Mouse (Mus musculus) thymus, postnatal 25 days (tissue): Measurements from ENCODE around the gene Cog1.

Experiments used
- DNase-seq: peaks from one replicate; pipeline ENCODE4 v3.0.0; 2022

Cog1 gene

GRCm38 (mm10) chr11:113667704-113668103, 18.7 kb downstream of the Cog1 start:
- no peak for DNase-seq

- DNase-seq, result no peak
Measured at GRCm38 (mm10) chr11:113668857-113669256, 19.9 kb downstream of the Cog1 start.

- DNase-seq, result no peak
Measured at GRCm38 (mm10) chr11:113669711-113670110, 20.7 kb downstream of the Cog1 start.

GRCm38 (mm10) chr11:113673614-113674013, 24.6 kb downstream of the Cog1 start:
- no peak for DNase-seq

GRCm38 (mm10) chr11:113674595-113674994, 25.6 kb downstream of the Cog1 start:
- DNase-seq, result no peak

GRCm38 (mm10) chr11:113676847-113677246, 27.9 kb downstream of the Cog1 start:
- DNase-seq, result no peak

DNA sequence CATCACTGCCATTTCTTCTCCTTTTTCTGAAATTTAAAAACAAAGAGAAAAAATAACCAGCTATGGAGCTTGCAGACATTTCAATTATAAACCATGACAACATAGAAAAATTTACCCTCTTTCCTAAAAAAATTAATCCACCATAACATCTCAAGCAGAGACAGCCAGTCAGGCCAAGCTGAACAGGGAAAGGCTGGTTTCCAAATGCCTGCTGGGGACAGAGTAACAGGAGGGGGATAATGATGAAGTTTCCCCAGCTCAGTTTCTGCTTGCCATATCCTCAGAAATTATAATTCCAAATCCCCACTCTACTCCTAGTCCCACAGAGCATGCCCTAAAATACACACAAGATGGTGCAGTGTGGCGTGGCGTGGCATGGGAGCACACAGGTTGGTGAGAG, 28.4 kb downstream of the Cog1 start:
- DNase-seq, result no peak

- DNase-seq, result no peak
Measured at GRCm38 (mm10) chr11:113678373-113678772, 29.4 kb downstream of the Cog1 start.

GRCm38 (mm10) chr11:113680954-113681353, 32.0 kb downstream of the Cog1 start:
- no peak for DNase-seq

- DNase-seq, result no peak
Measured at GRCm38 (mm10) chr11:113681979-113682378, 33.0 kb downstream of the Cog1 start.

DNA sequence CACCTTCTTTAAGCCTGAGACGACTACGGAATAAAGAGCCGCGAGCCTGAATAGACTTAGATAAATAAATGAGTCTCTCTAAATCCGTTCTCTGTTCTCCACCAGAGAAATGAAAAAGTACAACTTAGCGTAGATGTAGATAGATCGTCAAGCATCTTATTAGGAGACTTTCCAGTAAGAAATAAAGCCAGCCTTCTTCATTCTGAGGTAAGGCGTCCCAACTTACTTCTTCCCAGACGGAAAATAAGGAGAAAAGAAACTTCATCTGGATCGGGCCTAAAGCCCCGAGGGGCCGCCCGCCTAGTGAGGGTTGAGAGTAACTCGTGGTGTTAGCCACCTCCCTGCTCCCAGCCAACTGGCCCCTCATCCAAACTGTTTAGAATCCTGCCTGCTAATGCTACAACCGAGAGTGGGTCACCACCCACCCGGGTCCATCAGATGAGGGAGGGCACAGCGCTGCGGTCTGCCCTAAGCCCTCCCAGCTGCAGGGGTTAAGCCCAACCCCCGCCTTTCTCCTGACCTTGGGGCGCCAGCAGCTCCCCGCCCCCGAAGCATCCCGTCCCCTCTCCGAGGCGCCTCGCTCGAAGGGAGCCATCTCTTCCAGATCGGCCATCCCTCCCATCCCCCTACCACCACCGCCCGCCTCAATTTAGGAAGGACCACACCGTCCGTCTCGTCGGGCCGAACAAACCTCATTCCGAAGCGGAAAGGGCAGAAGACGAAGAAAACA, 34.1 kb downstream of the Cog1 start:
- peak; percentile 65 for DNase-seq

DNA sequence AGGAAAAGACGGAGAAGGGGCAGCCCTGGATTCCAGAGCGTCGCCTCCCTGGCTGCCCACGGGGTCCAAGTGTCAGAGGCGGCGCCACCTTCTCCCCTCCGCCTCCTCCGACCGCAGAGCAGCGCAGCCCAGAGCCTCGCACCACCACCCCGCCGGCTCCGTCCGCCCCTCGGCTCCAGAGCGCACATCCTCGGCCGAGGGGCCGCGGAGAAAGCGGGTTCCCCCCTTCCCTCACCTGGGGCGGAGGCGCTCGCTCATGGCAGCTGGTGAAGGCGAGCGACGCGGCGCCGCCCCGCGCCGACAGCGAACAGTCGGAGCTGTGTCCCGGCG, 34.6 kb downstream of the Cog1 start:
- DNase-seq, result no peak

DNA sequence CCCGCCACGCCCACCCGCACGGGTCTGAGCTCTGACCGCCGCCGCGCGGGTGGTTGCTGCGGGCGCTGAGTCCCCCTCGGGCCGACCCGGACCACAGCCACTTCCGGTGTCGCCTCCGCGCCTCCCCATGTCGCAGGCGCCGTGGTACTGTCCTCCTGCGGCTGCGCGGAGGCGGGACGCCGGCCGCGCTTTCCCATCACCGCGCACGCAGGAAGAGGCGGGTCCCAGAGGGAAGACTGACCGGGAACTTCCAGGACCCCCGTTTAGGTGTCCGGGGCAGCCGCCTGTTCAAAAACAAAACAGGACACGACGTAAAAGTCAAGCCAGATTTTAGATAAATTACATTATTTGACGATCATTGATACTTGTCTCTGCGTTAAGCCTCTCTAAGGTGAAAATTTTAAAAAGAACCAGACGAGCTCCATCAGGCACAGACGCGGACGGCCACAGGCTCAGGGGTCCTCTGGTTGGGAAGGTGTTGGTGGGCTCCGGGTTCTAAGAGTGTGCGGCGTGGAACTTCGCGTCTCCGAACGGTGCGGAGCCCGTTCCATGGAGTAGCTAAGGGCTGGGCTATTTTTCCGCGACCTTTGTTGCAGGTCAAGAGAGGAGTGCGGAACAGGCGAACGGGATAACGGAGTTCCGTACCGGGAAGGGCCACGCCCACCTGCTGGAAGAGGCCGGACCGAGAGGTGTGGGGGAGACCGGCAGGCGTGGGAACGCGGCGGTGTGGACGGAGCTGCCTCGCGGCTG, 35.2 kb downstream of the Cog1 start, which contains the start of the genes Fam104a and D11Wsu47e:
TSS of gene Fam104a (minus strand) at position 199 of the 750 bp plus-strand sequence.
TSS of gene D11Wsu47e (plus strand) at position 456 of the 750 bp plus-strand sequence.
- DNase-seq, result peak; percentile 95

GRCm38 (mm10) chr11:113684707-113685426, 35.9 kb downstream of the Cog1 start:
- no peak for DNase-seq

- DNase-seq, result no peak
Measured at GRCm38 (mm10) chr11:113687031-113687430, 38.1 kb downstream of the Cog1 start.

DNA sequence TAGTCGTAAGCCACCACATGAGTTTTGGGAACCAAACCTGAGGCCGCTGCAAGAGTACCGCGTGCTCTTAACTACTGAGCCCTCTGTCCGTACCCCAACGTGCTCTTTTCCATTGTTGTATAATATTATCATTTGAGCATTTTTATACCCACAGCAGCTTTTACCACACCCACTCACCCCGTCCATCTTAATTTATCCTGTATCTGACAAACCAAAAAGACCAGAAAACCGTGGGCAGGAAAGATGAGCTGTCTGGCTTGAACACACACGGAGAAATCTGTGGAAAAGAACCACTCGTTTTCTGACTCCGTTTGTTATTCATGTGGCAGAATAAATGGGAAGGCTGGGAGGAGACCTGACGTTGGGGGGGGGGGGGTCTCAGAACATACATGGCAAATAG, 41.5 kb downstream of the Cog1 start:
- DNase-seq, result no peak

GRCm38 (mm10) chr11:113691318-113691717, 42.3 kb downstream of the Cog1 start:
- no peak for DNase-seq

DNA sequence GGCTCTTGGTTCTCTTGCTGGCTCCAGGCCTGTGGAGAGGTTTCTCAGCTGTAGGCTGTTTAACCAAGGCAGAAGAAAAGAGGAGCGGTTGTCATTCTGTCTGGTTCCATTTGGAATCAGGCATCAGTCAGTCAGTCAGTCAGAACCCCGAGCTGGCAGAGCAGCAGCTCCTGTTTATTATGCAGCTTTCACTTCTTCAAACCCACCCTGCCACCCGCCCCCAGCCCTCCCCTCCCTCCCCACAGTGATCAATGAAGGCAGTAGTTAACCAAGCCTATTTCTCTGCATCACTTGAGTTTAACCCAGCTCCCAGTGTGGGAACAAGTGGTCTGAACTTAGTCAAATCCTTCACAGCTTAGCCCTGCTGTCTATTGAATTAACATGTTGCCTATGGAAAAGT, 42.9 kb downstream of the Cog1 start:
- DNase-seq, result no peak

DNA sequence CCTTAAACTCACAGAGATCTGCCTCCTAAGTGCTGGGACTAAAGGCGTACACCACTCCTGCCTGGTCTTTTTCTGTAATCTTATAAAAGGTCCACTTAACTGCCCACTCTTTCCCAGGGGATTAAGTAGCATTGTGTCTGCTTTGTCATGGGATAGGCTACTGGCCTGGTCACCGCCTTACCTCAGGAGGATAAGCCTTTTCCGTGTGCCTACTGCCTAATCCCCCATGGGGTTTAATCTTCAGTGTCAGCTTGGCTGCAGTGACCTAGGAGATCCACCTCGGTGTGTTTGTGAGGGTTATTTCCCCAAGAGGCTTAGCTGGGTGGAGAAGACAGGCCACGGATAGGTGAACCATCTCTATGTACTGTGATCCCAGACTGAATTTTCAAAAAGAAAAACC, 48.6 kb downstream of the Cog1 start:
- no peak for DNase-seq

- DNase-seq, result no peak
Measured at GRCm38 (mm10) chr11:113698013-113698545, 49.1 kb downstream of the Cog1 start.

GRCm38 (mm10) chr11:113699643-113700042, 50.7 kb downstream of the Cog1 start:
- no peak for DNase-seq

DNA sequence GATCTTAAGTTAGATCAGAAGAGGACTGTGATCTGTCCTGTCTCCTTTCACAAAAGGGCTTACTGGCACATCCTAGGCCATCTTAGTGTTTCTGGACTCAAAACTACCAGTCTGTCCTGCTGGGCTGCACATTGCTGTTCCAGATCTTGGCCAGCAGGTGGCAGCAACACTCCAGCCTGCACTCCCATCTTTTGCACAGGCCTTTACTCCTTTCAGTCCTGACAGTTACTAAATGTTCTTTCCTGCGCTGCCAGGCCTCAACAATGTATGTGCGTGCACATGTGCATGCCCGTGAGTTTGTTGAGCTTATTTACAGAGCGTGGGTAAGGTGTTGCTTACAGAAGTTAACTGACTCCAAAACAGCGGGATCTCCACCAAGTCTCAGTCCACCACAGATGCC, 54.8 kb downstream of the Cog1 start:
- peak; percentile 82 for DNase-seq

GRCm38 (mm10) chr11:113705966-113706652, 57.1 kb downstream of the Cog1 start:
- no peak for DNase-seq
